Mouse (Mus musculus): ENCODE results near the gene Lgals9.
"Not testable (repeated sequence)": the region's sequence is repeated elsewhere in the genome, so short reads cannot be mapped to it uniquely, and the experiment has no call there.

- TF ChIP-seq CTCF (IDR thresholded peaks at IDR 0.05; ENCODE audit: control insufficient read depth, insufficient read depth, low read length); POLR2A (IDR thresholded peaks at IDR 0.05; ENCODE audit: borderline replicate concordance, control insufficient read depth, low read depth, low read length): not testable (repeated sequence)
These were observed 4.5 kb upstream of the Lgals9 start for GRCm38 (mm10) chr11:78989206-78989605.
